Mouse (Mus musculus) spleen, postnatal 4 days (tissue): Measurements from ENCODE around the gene Fosl2.

ENCODE experiments used
- DNase-seq, 2 experiments: peaks; one replicate each; pipeline ENCODE4 v3.0.0; 2022; ENCODE audit warnings: low spot score in 2 of 2

The Fosl2 gene

GRCm38 (mm10) chr5:32134051-32134732, 1.4 kb upstream of the Fosl2 start:
- DNase-seq, result no peak

GRCm38 (mm10) chr5:32134903-32135335, 682 bp upstream of the Fosl2 start:
- peak; percentile 67 to 80 for DNase-seq

DNA sequence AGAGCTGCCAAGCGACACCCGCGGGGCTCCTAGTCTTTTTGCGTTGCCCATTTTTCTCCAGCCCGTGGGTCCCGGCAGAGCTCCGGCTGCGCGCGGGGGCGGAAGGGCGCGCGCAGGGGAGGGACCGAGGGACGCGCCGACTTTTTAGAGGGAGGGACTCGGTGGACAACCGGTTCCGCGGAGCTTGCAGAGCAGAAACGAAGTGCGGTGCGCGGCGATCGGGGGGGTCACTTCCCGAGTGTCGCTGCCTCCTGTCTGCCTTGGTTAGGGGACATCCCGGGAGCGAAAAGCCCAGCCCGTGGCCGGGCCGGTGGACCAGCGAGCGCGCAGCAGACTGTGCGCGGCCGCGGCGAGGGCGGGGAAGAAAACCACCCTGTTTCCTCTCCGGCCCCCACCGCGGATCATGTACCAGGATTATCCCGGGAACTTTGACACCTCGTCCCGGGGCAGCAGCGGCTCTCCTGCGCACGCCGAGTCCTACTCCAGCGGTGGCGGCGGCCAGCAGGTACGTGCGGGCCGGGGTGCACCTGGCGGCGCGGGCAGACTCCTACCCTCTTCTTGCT, 781 bp downstream of the Fosl2 start:
- peak; percentile 47 to 79 for DNase-seq

DNA sequence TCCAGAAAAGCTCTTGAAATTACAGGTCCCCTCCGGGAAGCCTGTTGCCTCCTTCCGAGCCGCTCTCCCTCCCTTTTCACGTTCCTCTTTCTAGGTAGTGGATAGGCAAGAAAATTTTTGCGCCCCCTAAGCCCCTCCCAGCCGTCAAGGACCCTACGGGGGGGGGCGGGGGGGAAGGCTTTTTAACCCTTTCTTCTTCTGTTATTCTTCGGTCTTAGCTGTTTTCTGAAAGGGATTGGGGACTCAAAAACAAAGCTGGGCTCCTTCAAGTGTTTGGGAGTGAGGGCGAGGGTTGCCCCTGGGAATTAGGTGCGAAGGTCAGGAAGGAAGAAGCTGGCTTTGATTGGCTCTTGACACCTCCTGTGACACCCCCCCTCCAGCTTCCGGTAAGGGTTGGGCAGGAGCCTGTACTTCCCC, 1.5 kb downstream of the Fosl2 start:
- DNase-seq, result no peak

- no peak for DNase-seq
These were observed 3.0 kb downstream of the Fosl2 start for GRCm38 (mm10) chr5:32138446-32139195.

DNA sequence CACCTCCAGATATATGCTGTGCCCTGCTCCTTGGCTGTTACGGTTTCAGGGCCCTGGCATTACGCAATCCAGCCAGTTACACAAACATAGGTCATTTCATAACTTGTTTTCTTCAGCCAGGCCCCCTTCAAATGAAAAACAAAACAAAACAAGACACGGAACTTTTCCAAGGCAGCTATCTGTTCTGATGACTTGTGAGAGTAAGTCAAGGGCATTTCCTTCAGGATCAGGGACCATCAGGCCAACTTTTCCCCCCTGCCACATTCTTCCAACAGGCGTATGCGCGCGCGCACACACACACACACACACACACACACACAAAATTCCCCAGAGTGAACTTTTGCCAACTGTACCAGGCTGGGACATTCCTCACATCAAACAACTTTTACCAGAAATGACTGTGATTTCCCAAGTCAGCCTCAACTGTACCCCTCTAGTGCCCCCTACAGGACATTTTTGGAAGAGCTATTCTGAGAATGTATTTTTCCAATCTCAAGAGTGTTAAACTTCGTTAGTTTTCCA, 4.0 kb downstream of the Fosl2 start:
- no peak for DNase-seq

DNA sequence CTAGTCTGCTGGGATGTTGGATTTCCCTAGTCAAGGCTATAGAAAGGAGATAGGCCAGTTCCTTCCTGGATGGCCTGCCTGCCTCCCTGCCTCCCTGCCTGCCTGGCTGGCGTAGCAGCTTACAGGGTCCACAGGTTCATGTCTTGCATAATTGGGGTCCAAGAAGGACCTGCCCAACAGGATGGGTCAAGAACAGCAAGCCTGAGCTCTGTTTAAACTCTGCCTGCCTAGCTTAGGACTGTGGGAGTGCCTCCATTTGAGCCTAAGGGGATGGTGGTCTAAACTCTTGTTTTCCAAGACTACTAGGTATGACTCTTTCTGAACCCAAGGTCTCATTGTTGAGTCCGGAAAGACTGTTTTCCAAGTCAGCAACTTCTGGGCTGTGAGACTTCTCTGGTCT, 6.3 kb downstream of the Fosl2 start:
- no peak for DNase-seq

DNA sequence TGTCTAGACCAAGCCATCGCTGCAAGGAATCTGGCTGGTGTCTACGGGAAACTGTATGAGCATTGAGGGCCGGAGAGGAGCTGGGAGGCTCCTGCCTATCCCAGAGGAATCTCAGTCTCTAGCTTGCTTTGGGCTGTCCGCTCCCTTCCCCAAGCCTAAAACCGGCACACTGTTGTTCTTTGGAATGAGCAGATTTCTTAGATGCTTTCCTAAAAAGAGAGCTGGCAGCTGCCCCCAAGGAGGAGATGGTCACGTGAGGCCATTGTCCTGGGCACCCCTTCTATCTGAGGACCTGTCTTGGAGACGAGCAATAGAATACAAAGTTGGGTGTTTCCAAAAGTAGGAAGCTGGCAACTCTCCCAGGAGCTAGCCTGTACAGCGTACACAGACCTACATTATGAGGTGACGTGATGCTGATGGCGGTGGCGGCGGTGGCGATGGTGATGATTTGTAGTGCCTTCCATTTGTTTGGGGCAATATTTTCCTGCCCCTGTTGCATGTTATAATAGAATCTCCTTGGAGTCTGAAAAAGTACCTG, 7.9 kb downstream of the Fosl2 start:
- no peak for DNase-seq

- DNase-seq, result no peak
These were observed 10.7 kb downstream of the Fosl2 start for GRCm38 (mm10) chr5:32146281-32146680.

DNA sequence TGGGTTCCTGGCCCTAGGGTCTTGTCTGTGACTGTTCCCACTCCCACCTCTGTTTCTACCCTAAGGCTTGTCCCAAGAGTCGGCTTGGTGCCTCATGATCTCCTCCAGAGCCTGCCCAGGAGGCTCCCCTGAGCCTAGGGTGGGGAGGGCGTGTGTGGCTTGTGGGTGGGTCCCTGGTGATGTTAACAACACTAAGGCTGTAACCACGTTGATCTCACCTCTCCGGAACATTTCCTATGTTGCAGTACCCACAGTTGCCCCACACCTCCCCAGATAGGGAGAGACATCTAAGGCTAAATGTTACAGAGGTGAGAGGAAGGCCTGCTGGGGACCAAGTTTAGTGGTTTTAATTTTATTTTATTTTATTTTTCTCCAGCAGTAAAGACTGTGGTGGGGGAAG, 13.0 kb downstream of the Fosl2 start:
- no peak for DNase-seq

DNA sequence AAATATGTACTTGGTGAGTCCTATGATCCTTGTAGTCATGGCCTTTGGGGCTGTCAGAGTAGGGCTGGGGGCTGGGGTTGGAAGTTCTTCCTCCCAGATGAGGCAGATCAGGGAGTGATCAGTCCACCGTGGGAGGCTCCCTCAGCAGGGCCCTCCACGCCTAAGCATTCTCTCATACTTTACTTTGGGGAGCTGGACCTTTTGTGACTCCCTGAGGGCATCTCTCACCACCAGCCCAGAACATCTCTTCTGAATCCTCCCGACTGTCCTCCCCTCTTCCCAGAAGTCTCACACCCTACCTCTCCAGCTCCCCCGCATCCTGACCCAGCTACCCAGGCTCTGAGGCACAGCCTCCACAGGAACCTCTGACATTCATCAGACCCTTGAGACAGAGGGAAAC, 15.6 kb downstream of the Fosl2 start:
- DNase-seq, result no peak

DNA sequence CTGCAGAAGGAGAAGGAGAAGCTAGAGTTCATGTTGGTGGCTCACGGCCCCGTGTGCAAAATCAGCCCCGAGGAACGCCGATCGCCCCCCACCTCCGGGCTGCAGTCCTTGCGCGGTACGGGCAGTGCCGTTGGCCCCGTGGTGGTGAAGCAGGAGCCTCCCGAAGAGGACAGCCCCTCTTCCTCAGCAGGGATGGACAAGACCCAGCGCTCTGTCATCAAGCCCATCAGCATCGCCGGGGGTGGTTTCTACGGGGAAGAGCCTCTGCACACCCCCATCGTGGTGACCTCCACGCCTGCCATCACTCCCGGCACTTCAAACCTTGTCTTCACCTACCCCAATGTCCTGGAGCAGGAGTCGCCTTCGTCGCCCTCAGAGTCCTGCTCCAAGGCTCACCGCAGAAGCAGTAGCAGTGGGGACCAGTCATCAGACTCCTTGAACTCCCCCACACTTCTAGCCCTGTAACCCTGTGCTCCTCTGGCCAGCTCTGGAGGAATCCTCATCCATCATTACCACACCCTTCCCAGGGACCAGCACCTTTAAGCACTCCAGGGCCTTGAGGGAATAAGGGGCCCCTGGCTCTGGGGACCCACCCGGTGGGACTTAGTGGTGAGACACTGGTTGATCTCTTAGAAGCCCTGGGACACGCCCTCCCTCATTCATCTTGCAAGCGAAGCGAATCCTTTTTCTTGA, 17.3 kb downstream of the Fosl2 start:
- no peak for DNase-seq

- DNase-seq, result no peak
These were observed 17.8 kb downstream of the Fosl2 start for GRCm38 (mm10) chr5:32153418-32153740.

- DNase-seq, result no peak
These were observed 18.3 kb downstream of the Fosl2 start for GRCm38 (mm10) chr5:32153791-32154490.

DNA sequence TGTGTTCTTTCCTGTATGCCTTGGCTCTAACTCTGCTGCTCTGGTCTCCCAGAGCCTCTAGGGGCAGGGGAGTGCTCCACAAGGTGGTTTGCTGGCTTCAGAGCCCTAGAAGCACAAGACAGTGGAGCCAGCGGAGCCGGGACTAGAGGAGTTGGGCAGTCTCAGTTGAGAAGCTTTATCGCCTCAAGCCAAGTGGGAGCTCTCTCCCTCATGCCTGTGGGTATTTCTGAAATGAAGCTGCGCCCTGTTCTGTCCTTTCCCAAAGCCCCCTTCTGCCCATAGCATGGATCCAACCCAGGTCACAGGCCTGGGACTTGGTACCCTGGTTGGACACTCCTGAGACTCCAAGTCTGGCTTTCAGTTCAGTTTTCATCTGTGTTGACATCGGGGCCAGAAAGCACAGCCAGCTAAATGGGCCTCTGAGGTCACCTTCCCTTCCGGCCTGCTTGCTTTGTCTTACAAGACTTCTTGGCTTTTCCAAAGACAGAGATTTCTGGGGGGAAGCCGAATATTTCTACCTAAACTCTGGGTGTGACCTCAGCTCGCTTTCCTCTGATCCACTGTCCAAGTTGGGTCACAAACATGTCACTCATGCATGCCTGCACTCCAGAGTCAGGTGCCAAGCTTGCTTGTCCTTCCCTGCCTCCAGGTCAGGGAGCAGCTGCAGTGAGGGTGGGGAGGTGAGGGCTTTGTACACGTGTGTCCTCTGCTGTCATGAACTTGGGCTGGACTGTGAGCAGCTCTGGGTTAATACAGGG, 19.5 kb downstream of the Fosl2 start:
- DNase-seq, result no peak

DNA sequence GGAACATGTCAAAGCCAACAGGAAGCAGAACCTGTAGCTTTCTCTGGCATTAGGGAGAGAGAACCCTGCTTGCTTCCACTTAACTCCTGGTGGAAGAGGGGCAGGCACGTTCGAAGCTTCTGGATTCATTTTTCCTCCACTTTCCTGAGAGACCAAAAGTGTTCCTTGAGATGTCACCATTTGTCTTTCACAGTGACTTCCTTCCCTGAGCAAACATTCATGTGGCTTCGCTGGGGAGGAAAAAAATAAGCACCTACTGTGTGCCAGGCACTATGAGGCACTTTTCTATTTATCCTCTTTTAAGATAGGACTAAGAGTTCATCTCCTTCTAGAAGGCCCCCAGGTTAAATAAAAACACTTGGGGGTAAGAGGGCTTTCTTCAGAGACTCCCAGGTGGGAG, 20.3 kb downstream of the Fosl2 start:
- no peak for DNase-seq

- DNase-seq, result no peak
These were observed 28.0 kb downstream of the Fosl2 start for GRCm38 (mm10) chr5:32163478-32164043.

- no peak for DNase-seq
These were observed 36.6 kb downstream of the Fosl2 start for GRCm38 (mm10) chr5:32172188-32172587.

GRCm38 (mm10) chr5:32176800-32177199, 41.2 kb downstream of the Fosl2 start:
- DNase-seq, result no peak

DNA sequence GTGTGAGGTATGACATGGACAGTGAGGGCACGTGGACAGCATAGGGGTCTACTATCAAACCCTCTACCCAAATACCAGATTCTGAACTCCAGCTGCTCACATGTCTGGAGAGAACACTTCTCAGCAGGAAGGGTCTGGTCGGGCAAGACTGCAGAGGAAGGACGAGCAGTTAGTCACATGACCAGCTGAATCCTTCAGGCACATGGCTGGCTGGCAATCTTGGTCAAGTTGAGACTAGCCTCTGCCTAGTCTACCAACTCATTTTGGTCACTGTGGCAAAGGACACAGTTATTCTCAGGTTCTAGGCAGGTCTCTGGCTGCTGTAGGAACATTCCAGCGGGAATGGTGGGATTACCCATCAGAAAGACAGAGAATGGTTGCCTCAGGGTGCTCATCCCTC, 42.1 kb downstream of the Fosl2 start:
- no peak for DNase-seq
